Mouse (Mus musculus) neural tube, embryonic 14.5 days (tissue): ENCODE data around the gene Mecr. TPM values are rescaled to one million over a fixed set of nuclear protein-coding genes. Genes with fewer than 3 reads are reported as not detected.

Experiments
- ATAC-seq: fragments of 200-750 bp; cut with Nextera tagmentation; 2 replicates; pipeline ENCODE4 v1.8.0; 2017; ENCODE audit warnings: low read depth, mild to moderate bottlenecking, moderate TSS enrichment, moderate library complexity
- H3K27ac ChIP-seq: fragments of 300-500 bp; sonication (generic); 2 replicates; pipeline ENCODE4 v1.5.1; 2014; ENCODE audit warnings: low read depth, mild to moderate bottlenecking, control low read depth, low read length, moderate library complexity, mixed read lengths
- H3K27me3 ChIP-seq: fragments of 300-500 bp; sonication (generic); 2 replicates; pipeline ENCODE4 v1.6.1; 2014; ENCODE audit warnings: low read length; ENCODE audit not compliant: control insufficient read depth, insufficient read depth
- H3K36me3 ChIP-seq: fragments of 300-500 bp; sonication (generic); 2 replicates; pipeline ENCODE4 v1.6.1; 2014; ENCODE audit warnings: low read length, mixed read lengths; ENCODE audit not compliant: control insufficient read depth, insufficient read depth
- H3K4me1 ChIP-seq: fragments of 300-500 bp; sonication (generic); 2 replicates; pipeline ENCODE4 v1.6.1; 2014; ENCODE audit warnings: low read length; ENCODE audit not compliant: control insufficient read depth, insufficient read depth
- H3K4me2 ChIP-seq: fragments of 300-500 bp; sonication (generic); 2 replicates; pipeline ENCODE4 v1.6.1; 2014; ENCODE audit warnings: mild to moderate bottlenecking, low read depth, low read length, control low read depth
- H3K4me3 ChIP-seq: fragments of 300-500 bp; sonication (generic); 2 replicates; pipeline ENCODE4 v1.5.1; 2014; ENCODE audit warnings: low read depth, low read length, control low read depth, mixed read lengths
- H3K9ac ChIP-seq: fragments of 300-500 bp; sonication (generic); replicated peaks from 2 replicates; pipeline ENCODE4 v1.6.1; 2014; ENCODE audit warnings: low read depth, mild to moderate bottlenecking, control low read depth, low read length, mixed read lengths
- H3K9me3 ChIP-seq: fragments of 300-500 bp; sonication (generic); 2 replicates; pipeline ENCODE4 v1.6.1; 2016; ENCODE audit warnings: low read length; ENCODE audit not compliant: control insufficient read depth
- WGBS: fragments of 180-500 bp; shearing (Covaris S2); extraction: QIAGEN DNeasy Blood & Tissue Kit; methylation state at CpG from one replicate; pipeline ENCODE4 v1.1.7; 2014; 5-methylcytosine and 5-hydroxymethylcytosine counted together
- polyA plus RNA-seq: library from polyadenylated mRNA; unstranded; fragments of >200 nt; fragmentation: Nextera tagmentation; extraction: Ambion mirVana; gene quantifications from 2 replicates; pipeline ENCODE4 v1.2.1, GENCODE M21; 2014

Mecr gene
- polyA plus RNA-seq, 1 experiment from 2014 or later = 34.9 TPM

DNA sequence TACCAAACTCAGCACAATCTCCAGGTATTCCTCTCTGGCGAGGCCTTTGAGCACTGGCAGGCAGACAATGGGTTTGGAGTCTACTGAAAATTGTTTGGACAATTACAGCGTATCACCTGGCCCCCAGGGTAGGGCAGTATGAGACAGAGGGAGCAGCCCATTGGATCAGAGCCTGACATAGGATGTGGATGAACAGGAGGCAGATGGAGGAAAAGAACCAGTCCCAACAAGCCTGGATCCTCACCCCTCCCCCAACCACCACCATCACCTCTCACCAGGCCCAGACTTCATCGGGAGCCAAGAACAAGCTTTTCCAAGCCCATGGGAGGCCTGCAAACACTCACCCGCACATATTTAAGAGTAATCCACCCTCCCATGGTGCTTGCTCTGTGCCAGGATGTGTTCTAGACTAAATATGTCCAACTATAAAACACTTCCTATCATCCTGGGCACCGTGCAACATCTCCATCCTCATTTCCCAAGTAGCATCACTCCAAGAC is 11.7 kb upstream of the Mecr start:
- 81% methylated on average over 5 of the region's 5 CpGs for WGBS
- Histone ChIP-seq H3K27ac (no peak overlapping the region), H3K4me1 (0 out of 2 replicates have a peak, but pooled peaks cover 2% of the 10 kb centered on the region), H3K9me3 (no peaks in the 10 kb centered on the region), H3K4me3 (no peak overlapping the region), H3K36me3 (no peaks in the 10 kb centered on the region), H3K27me3 (peaks cover 12% of the 10 kb centered on the region), H3K9ac (no peak overlapping the region), H3K4me2 (no peak overlapping the region)
- no peak for ATAC-seq

- Histone ChIP-seq H3K4me2 (no peak overlapping the region), H3K27ac (no peak overlapping the region), H3K27me3 (peaks cover 17% of the 10 kb centered on the region), H3K9me3 (no peaks in the 10 kb centered on the region), H3K4me3 (no peak overlapping the region), H3K36me3 (no peaks in the 10 kb centered on the region), H3K4me1 (peaks cover 6% of the 10 kb centered on the region; the same call in 1 of the 2 replicates), H3K9ac (no peak overlapping the region)
- ATAC-seq = no peak
- WGBS = 78% methylated on average over 3 of the region's 3 CpGs
Measured at GRCm38 (mm10) chr4:131832759-131833407, 10.4 kb upstream of the Mecr start.

- WGBS = 31% methylated on average over 9 of the region's 9 CpGs
- H3K4me3 ChIP-seq = no peak overlapping the region
- no peaks in the 10 kb centered on the region for H3K36me3 ChIP-seq
- no peak overlapping the region for H3K9ac ChIP-seq
- peaks cover 17% of the 10 kb centered on the region for H3K27me3 ChIP-seq
- H3K27ac ChIP-seq = no peak overlapping the region
- H3K9me3 ChIP-seq = no peaks in the 10 kb centered on the region
- no peak overlapping the region for H3K4me2 ChIP-seq
- ATAC-seq = no peak
- peaks cover 8% of the 10 kb centered on the region; the same call in 1 of the 2 replicates for H3K4me1 ChIP-seq
Measured at GRCm38 (mm10) chr4:131833971-131834609, 9.2 kb upstream of the Mecr start.

DNA sequence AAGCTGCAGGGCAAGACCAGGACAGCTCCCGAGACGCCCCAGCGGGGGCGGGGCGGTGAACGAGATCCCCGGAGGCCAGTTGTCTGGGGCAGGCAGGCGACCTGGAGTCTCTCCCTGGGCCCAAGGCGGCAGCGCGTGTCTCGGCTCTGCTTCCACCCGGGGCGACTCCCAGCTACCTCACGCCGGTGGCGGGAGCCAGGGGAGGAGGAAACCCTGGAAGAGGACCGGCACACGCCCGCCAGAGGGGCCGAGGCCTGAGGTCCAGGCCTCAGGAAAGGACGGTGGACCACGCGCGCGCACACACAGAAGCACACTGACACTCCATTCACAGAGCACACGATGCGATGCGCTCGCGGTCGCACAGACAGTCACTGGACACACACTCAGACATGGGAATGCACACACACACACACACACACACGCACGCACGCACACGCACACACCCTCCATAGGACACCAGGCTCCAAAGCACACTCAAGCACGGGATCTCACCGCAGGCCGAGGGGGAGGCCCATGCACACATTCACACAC is 6.9 kb upstream of the Mecr start:
- WGBS = under 1% methylated on average over 37 of the region's 39 CpGs
- no peak for ATAC-seq

GRCm38 (mm10) chr4:131836891-131837491 is 6.3 kb upstream of the Mecr start:
- no peaks in the 10 kb centered on the region for H3K9me3 ChIP-seq
- H3K36me3 ChIP-seq = no peaks in the 10 kb centered on the region
- under 1% methylated on average over 76 of the region's 76 CpGs for WGBS
- H3K9ac ChIP-seq = peak overlapping the region; percentile 63
- peaks cover 17% of the 10 kb centered on the region for H3K27me3 ChIP-seq
- H3K4me2 ChIP-seq = peak overlapping the region; percentile 98
- H3K27ac ChIP-seq = no peak overlapping the region
- peak overlapping the region; percentile 56 for H3K4me3 ChIP-seq
- peak; percentile 50; the same call in 1 of the 2 replicates for ATAC-seq
- peaks cover 8% of the 10 kb centered on the region; the same call in 1 of the 2 replicates for H3K4me1 ChIP-seq

More for the DNA sequence above, 6.9 kb upstream of the Mecr start:
- H3K4me3 ChIP-seq = peak overlapping the region; percentile 56
- no peaks in the 10 kb centered on the region for H3K36me3 ChIP-seq
- H3K9ac ChIP-seq = peak overlapping the region; percentile 63
- H3K4me1 ChIP-seq = peaks cover 8% of the 10 kb centered on the region; the same call in 1 of the 2 replicates
- H3K9me3 ChIP-seq = no peaks in the 10 kb centered on the region
- peak overlapping the region; percentile 98 for H3K4me2 ChIP-seq
- H3K27me3 ChIP-seq = peaks cover 17% of the 10 kb centered on the region
- H3K27ac ChIP-seq = no peak overlapping the region

GRCm38 (mm10) chr4:131837872-131838524 is 5.3 kb upstream of the Mecr start, which contains the start of gene Ptpru:
Ptpru (minus strand) TSS chr4:131838288.
- WGBS = under 1% methylated on average over 69 of the region's 72 CpGs
- Histone ChIP-seq H3K4me2 (peak within 1 kb of the TSS; percentile 98), H3K27me3 (peaks cover 17% of the 10 kb centered on the region), H3K27ac (no peak within 1 kb of the TSS), H3K9ac (peak within 1 kb of the TSS; percentile 63), H3K4me1 (peaks cover 8% of the 10 kb centered on the region; the same call in 1 of the 2 replicates), H3K4me3 (peak within 1 kb of the TSS; percentile 56), H3K36me3 (no peaks in the 10 kb centered on the region), H3K9me3 (no peaks in the 10 kb centered on the region)
- peak; percentile 74; the same call in 1 of the 2 replicates for ATAC-seq

DNA sequence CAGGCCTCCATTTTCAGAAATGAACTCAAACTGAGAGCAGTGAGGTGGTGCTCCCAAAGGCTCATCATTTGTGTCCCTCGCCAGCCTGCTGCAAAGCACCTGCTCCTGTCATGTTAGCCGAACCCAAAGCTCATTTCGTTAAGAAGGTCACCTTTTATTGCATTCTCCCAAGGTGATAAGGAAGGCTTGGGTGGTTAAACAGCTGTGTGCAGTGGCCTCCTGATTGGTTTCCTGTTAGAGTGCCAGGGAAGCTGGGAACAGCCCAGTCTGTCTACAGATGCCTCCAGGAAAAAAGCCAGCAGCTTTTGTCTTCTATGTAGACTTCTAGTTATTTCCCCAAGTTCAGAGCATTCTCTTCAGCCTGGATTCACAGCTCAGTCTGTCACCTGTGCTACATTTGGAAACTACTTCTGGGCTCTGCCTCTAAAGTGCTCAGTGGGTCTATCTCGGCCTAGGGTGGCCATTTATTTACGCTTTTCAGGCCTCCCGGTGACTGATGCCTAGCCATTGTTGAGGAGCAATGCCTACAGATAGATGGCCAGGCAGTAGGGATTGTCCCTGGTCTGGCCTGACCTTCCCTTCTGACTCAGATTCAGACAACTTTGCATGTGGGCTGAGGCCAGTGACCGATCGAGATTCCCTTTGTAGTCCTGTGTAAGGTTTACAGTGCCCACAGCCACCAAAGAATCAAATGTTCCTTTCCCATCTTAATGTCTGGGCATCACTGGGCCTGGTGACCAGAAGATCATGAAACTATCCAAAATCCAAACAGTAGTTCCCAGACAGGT is 2.9 kb downstream of the Mecr start:
- Histone ChIP-seq H3K4me2 (no peak overlapping the region), H3K9me3 (no peaks in the 10 kb centered on the region), H3K4me3 (no peak overlapping the region), H3K27ac (no peak overlapping the region), H3K4me1 (peaks cover 3% of the 10 kb centered on the region; the same call in 1 of the 2 replicates), H3K36me3 (no peaks in the 10 kb centered on the region), H3K9ac (no peak overlapping the region), H3K27me3 (no peaks in the 10 kb centered on the region)
- WGBS = 89% methylated on average over 8 of the region's 8 CpGs
- no peak for ATAC-seq

DNA sequence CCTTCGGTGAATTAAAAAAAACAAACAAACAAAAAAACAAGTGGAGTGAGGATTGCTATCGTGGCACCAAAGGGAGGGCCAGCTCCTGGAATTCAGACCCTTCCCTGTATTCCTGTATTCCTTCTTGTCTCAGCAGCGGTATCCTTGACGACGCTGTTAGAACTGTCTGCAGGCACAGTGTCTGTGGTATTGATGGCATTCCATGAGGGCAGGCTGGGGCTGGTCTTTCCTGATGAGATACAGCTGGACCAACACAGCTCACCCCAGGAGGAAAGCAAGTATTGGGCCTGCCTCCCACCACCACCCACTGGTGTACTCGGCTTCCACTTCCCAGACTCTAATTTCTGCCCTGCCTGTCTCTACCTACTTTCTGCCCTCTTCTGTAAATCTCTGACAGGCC is 4.8 kb downstream of the Mecr start:
- 66% methylated on average over 6 of the region's 6 CpGs for WGBS
- ATAC-seq = no peak

More for the DNA sequence above, 4.8 kb downstream of the Mecr start:
- Histone ChIP-seq H3K9ac (no peak overlapping the region), H3K9me3 (no peaks in the 10 kb centered on the region), H3K4me3 (no peak overlapping the region), H3K36me3 (no peaks in the 10 kb centered on the region), H3K27me3 (no peaks in the 10 kb centered on the region), H3K4me2 (no peak overlapping the region), H3K27ac (no peak overlapping the region), H3K4me1 (peaks cover 3% of the 10 kb centered on the region; the same call in 1 of the 2 replicates)
